Mouse (Mus musculus) liver (tissue): ENCODE data around the gene Myh13.
A peak's percentile ranks its signal among the peaks of the same experiment; 100 is the strongest.

Experiments
- DNase-seq: peaks from one replicate; pipeline ENCODE4 v3.0.0-alpha.2; 2020; ENCODE audit warnings: mixed read lengths

The Myh13 gene

GRCm38 (mm10) chr11:67321358-67321757, at the start of gene Myh13:
Gene Myh13 (plus strand): TSS chr11:67321658.
- no peak for DNase-seq

- peak; percentile 9 for DNase-seq
These were observed 44.8 kb upstream of the Myh13 start, which contains the start of gene Myh8 for GRCm38 (mm10) chr11:67276601-67277174. Gene Myh8 (plus strand): TSS chr11:67277124.

- DNase-seq, result no peak
These were observed 28.0 kb upstream of the Myh13 start for GRCm38 (mm10) chr11:67293440-67293839.

GRCm38 (mm10) chr11:67313733-67314452, 7.6 kb upstream of the Myh13 start:
- DNase-seq, result no peak

GRCm38 (mm10) chr11:67326536-67326935, 5.1 kb downstream of the Myh13 start:
- DNase-seq, result no peak

- DNase-seq, result no peak
These were observed 23.1 kb downstream of the Myh13 start for GRCm38 (mm10) chr11:67344556-67344955.

GRCm38 (mm10) chr11:67345186-67345855, 23.9 kb downstream of the Myh13 start:
- no peak for DNase-seq

GRCm38 (mm10) chr11:67345856-67346236, 24.4 kb downstream of the Myh13 start:
- DNase-seq, result no peak

- peak; percentile 69 for DNase-seq
These were observed 28.8 kb downstream of the Myh13 start for GRCm38 (mm10) chr11:67350153-67350768.

GRCm38 (mm10) chr11:67353011-67353410, 31.6 kb downstream of the Myh13 start:
- no peak for DNase-seq

GRCm38 (mm10) chr11:67358031-67358430, 36.6 kb downstream of the Myh13 start:
- DNase-seq, result no peak

GRCm38 (mm10) chr11:67362236-67362635, 40.8 kb downstream of the Myh13 start:
- no peak for DNase-seq

- no peak for DNase-seq
These were observed 43.1 kb downstream of the Myh13 start for GRCm38 (mm10) chr11:67364551-67364950.

- DNase-seq, result no peak
These were observed 43.7 kb downstream of the Myh13 start for GRCm38 (mm10) chr11:67364986-67365721.

GRCm38 (mm10) chr11:67366936-67367335, 45.5 kb downstream of the Myh13 start:
- no peak for DNase-seq

- DNase-seq, result no peak
These were observed 51.9 kb downstream of the Myh13 start for GRCm38 (mm10) chr11:67373333-67373732.

- DNase-seq, result no peak
These were observed 54.9 kb downstream of the Myh13 start for GRCm38 (mm10) chr11:67376308-67376707.

- DNase-seq, result no peak
These were observed 58.4 kb downstream of the Myh13 start for GRCm38 (mm10) chr11:67379703-67380510.

- DNase-seq, result no peak
These were observed 60.4 kb downstream of the Myh13 start for GRCm38 (mm10) chr11:67381833-67382232.

- no peak for DNase-seq
These were observed 63.2 kb downstream of the Myh13 start for GRCm38 (mm10) chr11:67384653-67385052.

GRCm38 (mm10) chr11:67386815-67387415, 65.5 kb downstream of the Myh13 start:
- DNase-seq, result no peak
